In the genomic region with DNA sequence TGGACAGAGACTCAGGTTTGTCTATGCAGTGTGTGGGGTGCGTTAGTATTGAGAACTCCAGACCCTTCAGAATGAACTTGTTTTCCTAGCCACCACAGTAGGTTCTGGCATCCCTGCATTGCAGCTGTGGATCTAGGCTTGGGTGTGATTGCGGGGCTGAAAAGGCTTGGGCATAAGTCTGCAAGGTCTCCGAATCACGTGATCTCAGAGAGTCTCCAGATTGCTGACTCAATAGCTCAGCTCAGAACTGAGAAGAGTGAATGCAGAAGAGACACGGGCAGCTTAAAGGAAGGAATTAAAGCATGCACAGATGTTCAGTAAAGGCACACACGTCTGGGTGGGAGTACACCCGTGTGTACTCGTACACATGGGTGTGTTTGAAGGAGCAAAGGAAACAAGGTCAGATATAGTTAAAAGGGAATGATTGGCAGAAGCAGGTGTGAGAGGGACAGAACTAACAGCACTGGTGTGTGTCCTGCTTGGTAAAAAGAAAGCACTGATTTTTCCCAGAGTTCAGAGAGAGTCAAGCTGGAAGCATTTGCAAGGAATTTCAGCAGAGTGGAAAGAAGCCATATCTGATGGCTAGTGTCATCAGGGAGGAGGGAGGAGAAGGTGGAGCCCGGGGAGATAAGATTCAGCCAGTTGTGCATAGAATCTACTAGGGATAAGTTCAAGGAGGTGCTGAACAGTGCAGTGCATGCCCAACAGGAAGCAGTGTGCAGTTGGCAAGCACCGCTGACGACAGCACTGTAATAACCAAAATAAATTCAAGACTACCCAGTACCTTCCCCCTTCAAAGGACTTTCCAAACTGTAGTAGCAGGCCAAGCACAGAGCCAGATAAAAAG, we compare ENCODE assay signal across 19 mouse cellular contexts. TPM values are rescaled to one million over a fixed set of nuclear protein-coding genes. Genes with fewer than 3 reads are reported as not detected.
A peak's percentile ranks its signal among the peaks of the same experiment; 100 is the strongest.
DNase-seq lines count a peak whose midpoint lies in the region; ATAC-seq and TF ChIP-seq lines count a peak whose summit lies in the region.
"Had no signal": no experiment of that assay in that cellular context is flagged by ENCODE, and none has a peak within 500 bp of the region (broad histone marks: within the 10 kb centered on the region; RNA-seq: fewer than 3 reads in every experiment).

No protein-coding gene starts in this region.

- H3K4me1 ChIP-seq in heart, embryonic 13.5 days = peaks cover 39% of the 10 kb centered on the region
- H3K4me1 ChIP-seq in MEL (ENCODE audit: control insufficient read depth in 1 of 2, insufficient read depth in 2 of 2, low read length in 2 of 2) = peaks cover 0 to 3% of the 10 kb centered on the region in 2 experiments; a peak in 2 of 4 replicates
- H3K4me1 ChIP-seq in intestine, embryonic 16.5 days (ENCODE audit: control insufficient read depth, insufficient read depth, low read length) = no peaks in the 10 kb centered on the region; the same call in 1 of the 2 replicates

- TF ChIP-seq POLR2A in MEL (IDR thresholded peaks at IDR 0.05; ENCODE audit: control insufficient read depth in 1 of 2, insufficient read depth in 1 of 2, low read depth in 1 of 2, low read length in 2 of 2, poor library complexity in 1 of 2) = no peak

- H3K79me3 ChIP-seq in C2C12 (ENCODE audit: low read depth) = no peaks in the 10 kb centered on the region

- WGBS in heart, embryonic 13.5 days = 35% methylated on average over 11 of the region's 11 CpGs
- WGBS in intestine, embryonic 16.5 days = 69% methylated on average over 11 of the region's 11 CpGs

- intact Hi-C loops in heart, postnatal 25 days (cut with DNase I) = no loop called here
- intact Hi-C loops in left cerebral cortex, postnatal 10 days (cut with DNase I) = no loop called here

- H3K36me3 ChIP-seq in heart, embryonic 13.5 days = no peaks in the 10 kb centered on the region
- H3K36me3 ChIP-seq in C2C12 (ENCODE audit: control insufficient read depth, insufficient read depth) = peaks cover 15% of the 10 kb centered on the region
- no peaks in the 10 kb centered on the region for H3K36me3 ChIP-seq in MEL (ENCODE audit: control insufficient read depth in 1 of 2, insufficient read depth in 2 of 2, low read length in 2 of 2)
- no peaks in the 10 kb centered on the region for H3K36me3 ChIP-seq in intestine, embryonic 16.5 days (ENCODE audit: control insufficient read depth, insufficient read depth, low read length)
- H3K36me3 ChIP-seq: lung, embryonic 15.5 days had no signal

- H3K9ac ChIP-seq in heart, embryonic 13.5 days = no peak overlapping the region; the same call in 1 of the 2 replicates
- no peak overlapping the region for H3K9ac ChIP-seq in MEL (ENCODE audit: control insufficient read depth, low read depth, low read length, poor library complexity, severe bottlenecking)
- no peak overlapping the region for H3K9ac ChIP-seq in intestine, embryonic 16.5 days (ENCODE audit: low read depth, low read length)
- H3K9ac ChIP-seq: forebrain, embryonic 13.5 days; lung, embryonic 15.5 days; neural tube, embryonic 12.5 days had no signal

- peak overlapping the region; percentile 25; the same call in 1 of the 2 replicates for H3K4me2 ChIP-seq in heart, embryonic 13.5 days
- no peak overlapping the region for H3K4me2 ChIP-seq in intestine, embryonic 16.5 days (ENCODE audit: low read depth, low read length)
- H3K4me2 ChIP-seq: forebrain, embryonic 13.5 days; lung, embryonic 15.5 days; neural tube, embryonic 12.5 days had no signal

- no peak overlapping the region for H3ac ChIP-seq in C2C12 (ENCODE audit: control insufficient read depth, insufficient read length, low read depth)

- no peak for TF ChIP-seq CTCF in C2C12 (IDR thresholded peaks at IDR 0.05; ENCODE audit: control insufficient read depth, insufficient read depth, insufficient read length)
- TF ChIP-seq CTCF in MEL (IDR thresholded peaks at IDR 0.05 in 2 of 3, conservative IDR thresholded peaks at IDR 0.05 in 1 of 3; ENCODE audit: control insufficient read depth in 1 of 3, insufficient read depth in 1 of 3, low read depth in 2 of 3, low read length in 3 of 3, poor library complexity in 1 of 3, severe bottlenecking in 1 of 3) = no peak

- H3K27me3 ChIP-seq in heart, embryonic 13.5 days (replicated peaks) = no peaks in the 10 kb centered on the region
- H3K27me3 ChIP-seq in C2C12 (ENCODE audit: control insufficient read depth, insufficient read depth, insufficient read length) = no peaks in the 10 kb centered on the region
- no peaks in the 10 kb centered on the region for H3K27me3 ChIP-seq in MEL (ENCODE audit: control insufficient read depth in 1 of 2, insufficient read depth in 2 of 2, low read length in 2 of 2)
- H3K27me3 ChIP-seq in intestine, embryonic 16.5 days (replicated peaks; ENCODE audit: control insufficient read depth, insufficient read depth, low read length) = no peaks in the 10 kb centered on the region
- H3K27me3 ChIP-seq: forebrain, embryonic 13.5 days; lung, embryonic 15.5 days; neural tube, embryonic 12.5 days had no signal

- TF ChIP-seq RAD21 in MEL (IDR thresholded peaks at IDR 0.05; ENCODE audit: low read depth, low read length) = no peak

- peak overlapping the region; percentile 72 for H3K27ac ChIP-seq in heart, embryonic 13.5 days (replicated peaks)
- H3K27ac ChIP-seq in MEL (ENCODE audit: control insufficient read depth, low read depth, low read length) = no peak overlapping the region
- H3K27ac ChIP-seq in intestine, embryonic 16.5 days (ENCODE audit: low read length) = no peak overlapping the region
- H3K27ac ChIP-seq: forebrain, embryonic 13.5 days; heart, adult 2 months; hindbrain, postnatal 0 days; lung, embryonic 15.5 days; neural tube, embryonic 12.5 days had no signal

- no peak for DNase-seq in heart, postnatal 25 days (ENCODE audit: low spot score)
- peak; percentile 16 for DNase-seq in MEL (ENCODE audit: low read depth, low spot score)
- DNase-seq in spleen, postnatal 10 days (ENCODE audit: low spot score in 2 of 2) = no peak
- no peak for DNase-seq in kidney, postnatal 10 days
- DNase-seq in left cerebral cortex, postnatal 10 days (ENCODE audit: extremely low spot score in 1 of 2, low spot score in 2 of 2) = no peak
- DNase-seq: cerebellum, adult 11-12 months; kidney, adult 9 months; liver; thymus, postnatal 4 days had no signal

- ATAC-seq in heart, embryonic 13.5 days (ENCODE audit: extremely low read depth, insufficient number of reproducible peaks, low FRiP score, low TSS enrichment) = peak; percentile 52; the same call in 1 of the 2 replicates
- peak; percentile 55; the same call in 1 of the 2 replicates for ATAC-seq in intestine, embryonic 16.5 days
- ATAC-seq: CD4-positive, CD25-positive, alpha-beta regulatory T cell, adult 4 months; forebrain, embryonic 13.5 days had no signal

- H3K79me2 ChIP-seq in C2C12 (ENCODE audit: control insufficient read depth, insufficient read depth) (no peaks in the 10 kb centered on the region), MEL (ENCODE audit: control insufficient read depth, insufficient read depth, low read length, poor library complexity) (no peaks in the 10 kb centered on the region)

- H3K9me3 ChIP-seq in heart, embryonic 13.5 days = no peaks in the 10 kb centered on the region
- H3K9me3 ChIP-seq in MEL (replicated peaks; ENCODE audit: insufficient read depth, low read length) = no peaks in the 10 kb centered on the region
- H3K9me3 ChIP-seq in intestine, embryonic 16.5 days (ENCODE audit: control insufficient read depth, low read length) = no peaks in the 10 kb centered on the region
- H3K9me3 ChIP-seq: forebrain, embryonic 13.5 days; lung, embryonic 15.5 days; megakaryocyte, embryonic 14.5 days; neural tube, embryonic 12.5 days had no signal

- TF ChIP-seq EP300 in MEL (IDR thresholded peaks at IDR 0.05; ENCODE audit: low read depth in 1 of 2, low read length in 2 of 2) = no peak

- H3K4me3 ChIP-seq in heart, embryonic 13.5 days = no peak overlapping the region
- H3K4me3 ChIP-seq in C2C12 (ENCODE audit: insufficient read depth, poor library complexity, severe bottlenecking) (no peak overlapping the region), MEL (ENCODE audit: control insufficient read depth in 1 of 2, insufficient read depth in 1 of 2, low read depth in 2 of 2, low read length in 2 of 2) (no peak overlapping the region)
- no peak overlapping the region for H3K4me3 ChIP-seq in intestine, embryonic 16.5 days (ENCODE audit: low read length)
- H3K4me3 ChIP-seq: forebrain, embryonic 13.5 days; heart, adult 2 months; lung, embryonic 15.5 days; megakaryocyte, embryonic 14.5 days; neural tube, embryonic 12.5 days had no signal

TF ChIP-seq in C2C12, 6 proteins besides CTCF, POLR2A, EP300 and RAD21:
- TF ChIP-seq MAX (IDR thresholded peaks at IDR 0.05) (no peak), FOSL1 (IDR thresholded peaks at IDR 0.05; ENCODE audit: insufficient read depth, low read length, poor library complexity, severe bottlenecking) (no peak), CEBPB (IDR thresholded peaks at IDR 0.05; ENCODE audit: low read depth) (no peak), MYOD1 (IDR thresholded peaks at IDR 0.05; ENCODE audit: control insufficient read depth, insufficient read length, low read depth) (peak; percentile 96), USF1 (IDR thresholded peaks at IDR 0.05; ENCODE audit: low read depth) (peak; percentile 72)
TF ChIP-seq in C2C12: peak in this region for 2.

TF ChIP-seq in MEL, 35 proteins besides CTCF, POLR2A, EP300 and RAD21:
- no peak for TF ChIP-seq E2F4 (IDR thresholded peaks at IDR 0.05; ENCODE audit: borderline replicate concordance, low read depth, low read length)
- no peak for TF ChIP-seq KAT2A (conservative IDR thresholded peaks at IDR 0.05; ENCODE audit: low read depth, low read length)
- no peak for TF ChIP-seq MAZ (IDR thresholded peaks at IDR 0.05; ENCODE audit: low read depth, low read length)
- TF ChIP-seq GATA1 (IDR thresholded peaks at IDR 0.05; ENCODE audit: low read depth, low read length) = peak; percentile 41
- no peak for TF ChIP-seq NRF1 (IDR thresholded peaks at IDR 0.05; ENCODE audit: insufficient read depth, low read depth, low read length, poor library complexity, severe bottlenecking)
- TF ChIP-seq MYC (IDR thresholded peaks at IDR 0.05; ENCODE audit: low read depth, low read length) = no peak
- TF ChIP-seq USF1 (IDR thresholded peaks at IDR 0.05; ENCODE audit: low read depth, low read length) = peak; percentile 21; the same call in 1 of the 2 replicates
- TF ChIP-seq MXI1 (IDR thresholded peaks at IDR 0.05; ENCODE audit: low read depth, low read length) = no peak

RNA-seq across cellular contexts. Expression of a gene that starts 37.5 kb away (rescaled TPM):
- polyA plus RNA-seq in heart, embryonic 13.5 days (2015; fragmentation: Nextera tagmentation; extraction: Ambion mirVana) = 2.5 and 3.1 TPM in 2 replicates
- total RNA-seq in heart, postnatal 25 days (2021) = not detected
- polyA plus RNA-seq in C2C12 (2012; fragmentation: generic; extraction: Trizol) (0.02 TPM), MEL (2012; ENCODE audit: insufficient read depth in 1 of 2, insufficient read length in 2 of 2, low read depth in 1 of 2, low replicate concordance in 2 of 2, missing spikeins in 1 of 2) (not detected)
- total RNA-seq in MEL (2012; rRNA removed) = not detected in 2 replicates
- 2.0 and 2.6 TPM in 2 replicates for polyA plus RNA-seq in intestine, embryonic 16.5 days (2015; fragmentation: Nextera tagmentation; extraction: Ambion mirVana)
- 10 to 100 TPM; 18.3 to 20.5 TPM for total RNA-seq in left cerebral cortex, postnatal 10 days (2021)
